Mouse (Mus musculus): Measurements from ENCODE around the gene Frmd4a. TPM values are rescaled to one million over a fixed set of nuclear protein-coding genes. Genes with fewer than 3 reads are reported as not detected.

Frmd4a gene
- total RNA-seq (2023): under 1 TPM; 0.83 to 0.93 TPM

GRCm38 (mm10) chr2:4017528-4018288 is at the start of gene Frmd4a:
Frmd4a (plus strand) TSS chr2:4017717.

GRCm38 (mm10) chr2:4651500-4652285 is 634.2 kb downstream of the Frmd4a start, which contains the start of gene Prpf18:
Prpf18 (minus strand) TSS chr2:4652113.

Measured in B cell, adult 67 days (primary cell).